Mouse (Mus musculus) right cerebral cortex, postnatal 10 days (tissue): Measurements from ENCODE around the gene Arl6ip1.

Experiments used
- DNase-seq, 2 experiments: peaks; one replicate each; pipeline ENCODE4 v3.0.0; 2021; ENCODE audit warnings: low spot score in 2 of 2

The Arl6ip1 gene

DNA sequence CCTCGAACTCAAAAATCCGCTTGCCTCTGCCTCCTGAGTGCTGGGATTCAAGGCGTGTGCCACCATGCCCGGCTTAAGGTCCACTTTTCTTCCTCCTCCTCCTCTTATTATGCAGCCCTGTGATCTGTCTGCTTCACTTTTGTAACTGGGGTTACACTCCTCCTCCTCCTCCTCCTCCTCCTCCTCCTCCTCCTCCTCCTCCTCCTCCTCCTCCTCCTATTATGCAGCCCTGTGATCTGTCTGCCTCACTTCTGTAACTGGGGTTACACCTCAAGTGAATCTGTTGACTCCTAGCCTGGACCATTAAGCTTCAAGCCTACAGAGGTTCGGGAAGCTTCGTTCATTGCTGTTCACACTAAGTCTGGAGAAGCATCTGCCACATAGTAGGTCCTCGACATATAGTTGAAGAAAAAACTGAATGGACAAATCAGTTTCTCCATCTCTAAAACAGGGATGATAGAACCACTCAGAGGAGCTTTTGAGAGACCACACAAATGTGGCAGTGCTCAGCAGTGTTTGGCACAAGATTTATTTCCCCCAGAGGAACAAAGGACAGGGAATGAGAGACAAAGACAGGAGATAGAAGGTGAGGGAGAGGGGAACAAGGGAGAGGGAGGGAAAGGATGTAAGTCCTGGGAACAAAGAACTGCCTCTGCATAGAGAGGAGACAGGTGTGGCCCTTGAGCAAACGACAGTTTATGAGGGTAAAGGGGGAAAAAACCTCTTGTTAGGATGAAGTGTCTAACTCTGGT lies 12.5 kb downstream of the Arl6ip1 start:
- no peak for DNase-seq

DNA sequence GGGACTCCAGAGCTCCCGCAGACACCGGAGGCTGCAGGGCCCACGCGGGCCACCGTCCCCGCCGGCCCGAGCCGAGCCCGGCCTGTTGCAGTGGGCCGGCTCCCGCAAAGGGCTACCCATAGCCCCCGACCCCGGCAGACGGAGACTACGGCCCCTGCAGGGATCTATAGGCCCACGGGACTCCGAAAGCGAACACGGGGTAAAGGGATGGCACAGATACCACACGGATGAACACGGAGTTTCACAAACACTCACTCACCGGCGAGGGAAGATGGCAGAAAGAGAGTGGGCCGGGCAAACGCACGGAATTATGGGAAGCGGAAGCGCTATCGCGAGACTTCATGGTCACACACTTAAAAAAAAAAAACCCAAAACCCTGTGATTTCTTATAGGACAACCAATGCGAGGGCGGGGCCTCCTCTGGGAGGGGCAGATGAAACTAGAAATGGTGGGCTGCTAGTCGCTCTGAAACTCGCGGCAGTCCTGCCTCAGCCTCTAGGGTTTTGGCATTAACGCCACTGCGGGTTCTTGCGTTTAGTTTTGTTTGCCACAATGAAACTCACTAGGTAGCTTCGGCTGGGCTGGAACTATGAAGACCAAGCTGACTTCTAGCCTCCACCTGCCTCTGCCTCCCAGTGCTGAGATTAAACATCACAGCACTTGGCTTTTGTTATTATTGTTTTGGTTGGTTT lies 13.4 kb downstream of the Arl6ip1 start, which contains the start of gene Rps15a:
Gene Rps15a, minus strand, starts transcription at position 312 of the 692 bp plus-strand sequence.
- peak; percentile 95 to 96 for DNase-seq

DNA sequence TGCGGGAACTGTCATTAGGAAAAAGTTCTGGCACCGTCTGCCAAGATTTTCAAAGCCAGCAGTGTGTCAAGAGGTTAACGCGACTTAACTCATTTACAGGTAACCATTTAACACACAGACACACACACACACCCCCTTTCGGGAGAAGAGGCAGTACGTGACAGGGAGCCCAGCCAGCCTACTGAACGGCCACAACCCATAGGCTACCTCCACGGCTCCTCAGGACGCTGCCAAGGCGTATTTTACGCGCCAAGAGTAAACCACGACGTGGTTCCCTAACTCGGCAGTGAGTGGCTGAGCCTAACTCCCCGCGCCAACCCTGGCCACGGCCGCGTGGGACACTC lies 14.0 kb downstream of the Arl6ip1 start:
- DNase-seq, result no peak

DNA sequence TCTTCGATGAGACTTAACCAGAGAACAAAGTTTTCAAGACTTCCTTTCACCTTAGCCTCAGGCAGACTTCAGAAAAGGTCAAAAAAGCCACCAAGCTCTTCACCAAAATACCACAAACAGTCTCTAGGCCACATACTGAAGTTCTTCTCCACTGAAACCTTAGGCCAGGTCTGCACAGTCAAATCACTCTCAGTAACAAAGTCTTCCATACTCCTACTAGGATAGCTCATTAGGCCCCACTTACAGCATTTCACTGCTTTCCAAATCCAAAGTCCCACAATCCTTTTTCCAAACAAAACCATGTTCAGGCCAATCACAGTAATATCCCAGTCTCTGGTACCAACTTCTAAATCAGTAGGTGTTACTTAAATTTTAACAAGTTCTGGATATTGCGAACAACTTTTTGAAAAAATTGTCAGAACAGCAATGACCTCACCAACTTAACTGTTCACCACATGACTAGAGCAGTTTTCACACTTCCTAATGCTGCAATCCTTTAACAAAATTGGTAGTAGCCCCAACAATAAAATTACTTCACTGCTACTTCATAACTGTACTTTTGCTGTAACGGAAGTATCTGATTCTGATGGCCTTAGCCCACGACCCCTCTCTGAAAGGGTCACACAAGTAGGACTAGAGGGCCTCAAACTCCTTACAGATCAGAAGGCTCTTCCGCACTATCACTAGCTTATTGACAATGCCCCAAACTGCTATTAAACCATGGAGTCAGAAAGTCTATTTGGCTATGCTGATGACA lies 15.7 kb downstream of the Arl6ip1 start:
- DNase-seq, result no peak

DNA sequence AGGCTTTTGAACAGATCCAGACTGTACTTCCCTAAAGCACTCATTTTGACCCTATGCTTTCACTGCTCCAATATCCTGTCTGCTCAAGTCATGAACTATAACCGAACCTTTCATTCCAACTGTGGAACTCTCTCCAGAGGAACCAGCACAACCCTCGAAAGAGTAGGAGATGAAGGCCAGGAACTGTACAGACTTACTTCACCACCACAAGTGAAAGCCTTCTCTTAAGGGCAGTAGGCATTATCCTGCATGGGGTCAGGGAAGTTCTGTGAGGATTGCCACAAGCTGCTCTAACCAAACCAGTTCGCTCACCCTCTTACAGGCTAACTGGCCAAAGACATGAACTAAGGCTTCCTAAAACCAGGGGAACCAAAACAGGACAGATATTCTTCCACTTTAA lies 18.3 kb downstream of the Arl6ip1 start:
- DNase-seq, result no peak

DNA sequence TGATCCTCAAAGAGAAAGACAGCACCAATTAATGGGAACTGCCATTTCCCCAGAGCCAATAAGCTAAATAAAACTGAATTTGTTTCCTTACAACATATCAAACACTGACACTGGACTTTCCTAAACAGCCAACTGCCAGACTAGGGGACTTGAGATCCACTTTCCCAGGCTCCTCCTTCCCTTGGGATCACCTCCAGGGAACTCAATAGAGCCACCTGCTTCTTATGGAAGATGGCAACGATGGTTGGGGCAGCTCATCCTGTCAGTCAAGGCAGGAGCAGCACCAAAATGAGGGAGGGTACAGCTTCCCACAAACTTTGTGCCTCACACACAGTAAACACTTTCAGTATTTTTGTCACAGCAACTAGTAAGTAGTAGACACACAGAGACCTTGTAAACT lies 21.8 kb downstream of the Arl6ip1 start:
- no peak for DNase-seq

DNA sequence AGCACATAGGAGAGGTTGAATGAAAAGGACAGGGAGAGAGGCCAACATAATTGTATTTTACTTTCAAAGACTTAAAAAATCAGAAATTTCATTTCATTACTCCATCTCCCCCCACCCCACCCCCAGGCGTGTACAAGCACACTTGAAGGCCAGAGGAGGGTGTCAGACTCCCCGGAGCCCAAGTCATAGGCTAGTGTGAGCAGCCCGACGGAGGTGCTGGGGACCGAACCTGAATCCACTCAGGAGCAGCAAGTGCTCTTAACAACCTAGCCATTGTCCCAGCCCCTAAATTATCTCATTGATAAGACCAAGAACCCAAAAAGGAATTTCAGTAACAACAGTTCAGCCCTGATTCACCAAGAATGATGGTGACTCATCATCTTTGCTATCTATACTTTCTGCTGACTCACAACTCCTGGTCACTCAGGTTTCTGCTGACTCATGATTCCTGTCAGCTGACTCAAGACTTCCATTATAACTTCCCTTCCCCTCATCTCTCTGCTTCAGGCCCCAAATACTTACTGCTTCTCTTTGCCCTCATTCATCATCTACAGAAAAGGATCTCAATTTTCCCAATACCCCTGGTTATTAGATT lies 24.9 kb downstream of the Arl6ip1 start:
- no peak for DNase-seq

DNA sequence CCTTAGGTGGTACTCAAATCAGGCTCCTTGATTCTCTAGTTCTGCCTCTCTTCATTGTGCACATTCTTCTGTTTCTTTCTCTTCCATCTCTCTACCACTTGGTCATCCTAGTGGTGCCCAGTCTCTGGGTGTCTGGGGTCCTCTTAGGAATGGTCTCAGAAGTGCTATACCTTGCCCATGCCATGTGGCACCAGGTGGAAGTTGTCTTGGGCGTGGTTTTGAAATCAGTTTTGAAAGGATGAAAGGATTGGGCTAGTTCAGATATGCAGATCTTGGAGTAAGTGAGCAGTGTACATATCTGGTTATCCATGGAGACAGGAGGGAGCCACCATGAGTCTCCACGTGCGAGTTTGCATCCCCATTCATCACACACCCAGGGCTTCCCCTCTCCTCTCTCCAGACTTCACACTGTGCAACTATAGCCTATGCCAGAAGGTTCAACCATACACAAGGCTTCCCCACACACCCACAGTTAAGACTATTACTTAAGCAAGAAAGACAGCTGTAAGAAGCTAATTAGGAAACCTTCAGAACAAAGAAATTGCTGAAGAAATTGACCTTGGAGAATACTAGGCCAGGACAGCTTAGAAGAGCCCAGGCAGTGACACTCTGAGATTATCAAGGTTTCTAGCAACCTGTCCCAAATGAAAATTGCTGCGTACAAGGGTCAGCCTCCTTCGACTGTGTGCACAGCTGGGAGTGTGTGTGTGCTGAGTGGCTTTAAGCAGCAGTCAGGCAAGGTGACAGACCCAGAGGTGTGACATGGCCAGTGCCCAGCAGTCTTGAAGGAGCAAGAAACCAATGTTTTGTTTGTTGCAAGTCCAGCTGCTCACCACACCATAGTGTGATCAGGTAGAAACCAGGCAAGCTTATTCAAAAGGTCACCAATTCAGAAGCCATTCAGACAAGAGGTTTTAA lies 25.7 kb downstream of the Arl6ip1 start:
- DNase-seq, result no peak

DNA sequence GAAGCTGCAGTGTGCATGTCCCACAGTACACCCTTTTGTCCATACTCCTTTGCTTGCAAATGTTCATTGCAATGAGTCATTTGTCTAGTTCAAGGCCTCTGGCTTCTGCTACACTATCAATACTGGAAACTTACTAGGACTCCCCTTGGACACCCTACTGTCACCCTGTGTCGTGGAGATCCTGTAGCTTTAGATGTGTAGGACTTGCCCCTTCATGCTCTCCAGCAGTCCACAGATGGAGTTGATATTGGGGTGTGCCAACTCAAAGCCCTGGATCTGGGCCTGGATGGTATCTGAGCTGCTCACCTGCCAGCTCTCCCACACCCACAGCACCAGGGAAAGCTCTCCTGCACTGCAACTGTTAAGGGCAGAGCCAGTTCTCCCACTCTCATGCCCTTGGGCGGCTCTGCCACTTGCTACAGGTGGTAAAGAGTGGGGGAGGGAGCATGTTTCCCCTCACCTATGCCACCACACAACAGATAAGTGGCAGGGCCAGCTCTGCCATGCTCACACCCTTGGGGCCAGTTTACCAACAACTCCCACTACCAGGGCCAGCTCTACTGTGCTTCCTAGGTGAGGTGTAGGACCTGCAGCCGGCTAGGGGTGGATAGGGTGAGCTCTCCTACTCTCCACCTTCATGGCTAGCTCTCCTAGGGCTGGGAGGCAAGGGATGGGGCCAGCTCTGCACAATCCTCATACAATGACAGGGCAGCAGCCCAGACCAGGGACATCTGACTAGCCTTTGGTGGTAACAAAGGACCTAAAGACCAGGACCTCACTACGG lies 26.6 kb downstream of the Arl6ip1 start:
- DNase-seq, result no peak

DNA sequence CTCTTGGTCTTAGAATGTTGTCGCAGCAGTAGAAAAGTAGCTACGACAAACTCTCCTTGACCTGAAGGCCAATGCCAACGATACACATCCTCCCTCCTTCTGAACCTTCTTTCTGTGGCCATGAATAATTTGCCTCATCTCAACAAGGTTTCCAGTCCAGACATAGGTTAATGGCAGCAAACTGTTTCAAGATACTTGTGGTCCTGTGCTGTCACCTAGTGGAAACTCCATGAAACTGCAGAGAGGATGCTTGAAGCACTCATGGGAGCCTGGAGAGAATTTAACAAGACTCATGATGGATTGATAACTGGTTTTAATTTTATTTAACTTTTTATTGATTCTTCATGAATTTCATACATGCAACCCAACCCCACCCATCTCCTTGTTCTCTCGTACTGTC lies 27.2 kb downstream of the Arl6ip1 start:
- DNase-seq, result peak; percentile 65 to 66

DNA sequence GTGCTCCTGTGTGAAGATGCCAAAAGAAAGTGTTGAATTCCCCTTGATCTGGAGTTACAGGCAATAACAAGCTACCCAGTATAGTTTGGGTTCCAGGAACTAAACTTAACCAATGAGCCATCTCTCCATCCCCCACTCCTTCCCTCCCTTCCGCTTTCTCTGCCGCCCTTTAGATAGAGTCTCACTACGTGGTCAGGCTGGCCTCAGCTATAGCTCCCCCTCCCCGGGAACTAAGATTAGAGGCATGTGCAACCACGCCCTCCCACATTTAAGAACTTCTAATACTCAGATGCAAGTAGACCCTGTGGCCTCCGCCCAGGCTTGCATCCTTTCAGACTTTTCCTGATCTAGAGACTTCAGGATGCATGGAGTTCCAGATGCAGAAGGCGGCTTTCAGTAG lies 31.8 kb downstream of the Arl6ip1 start:
- no peak for DNase-seq

DNA sequence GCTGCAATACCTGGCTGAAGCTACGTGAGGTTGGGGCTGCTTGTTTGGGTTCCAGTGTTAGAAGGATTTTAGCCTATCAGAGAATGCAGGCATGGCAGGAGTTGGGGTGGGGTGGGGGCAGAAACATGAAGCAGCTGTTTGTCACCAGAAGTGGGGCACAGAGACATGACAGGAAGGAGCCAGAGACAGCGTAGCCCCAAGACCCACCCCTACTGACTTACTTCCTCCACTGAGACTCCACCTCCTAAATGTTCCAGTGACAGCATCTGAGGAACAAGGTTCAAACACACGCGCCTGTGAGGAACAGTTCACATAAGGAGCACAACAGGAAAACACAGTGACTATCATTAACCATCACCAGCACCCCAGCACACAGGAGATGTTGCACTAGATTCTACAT lies 49.5 kb downstream of the Arl6ip1 start:
- DNase-seq, result no peak

DNA sequence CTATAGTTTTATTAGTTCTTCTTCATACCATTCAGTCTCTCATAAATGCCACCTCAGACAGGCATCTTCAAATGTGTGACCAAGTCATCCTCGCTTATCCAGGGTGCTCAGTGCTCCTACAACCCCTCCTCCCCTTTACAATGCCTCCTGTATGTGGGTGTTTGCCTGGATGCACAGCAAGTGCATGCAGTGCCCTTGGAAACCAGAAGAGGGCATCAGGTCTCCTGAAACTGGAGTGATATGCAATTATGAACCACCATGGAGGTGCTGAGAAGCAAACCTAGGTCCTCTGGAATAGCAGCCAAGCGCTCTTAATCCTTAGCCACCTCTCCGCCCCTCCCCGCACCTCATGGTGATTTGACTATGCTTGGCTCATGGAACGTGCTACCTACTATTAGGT lies 50.4 kb downstream of the Arl6ip1 start:
- DNase-seq, result no peak
